Mouse (Mus musculus) spleen, postnatal 36 days (tissue): Measurements from ENCODE around the gene Cldn4.
"Not testable (repeated sequence)": the region's sequence is repeated elsewhere in the genome, so short reads cannot be mapped to it uniquely, and the experiment has no call there.

Experiments used
- DNase-seq, 2 experiments: peaks; one replicate each; pipeline ENCODE4 v3.0.0; 2022; ENCODE audit warnings: low spot score in 2 of 2, mixed read lengths in 1 of 2

Gene Cldn4

GRCm38 (mm10) chr5:134964655-134965054, 17.9 kb upstream of the Cldn4 start:
- not testable (repeated sequence) for DNase-seq

GRCm38 (mm10) chr5:134963546-134963945, 16.8 kb upstream of the Cldn4 start:
- DNase-seq = no peak

GRCm38 (mm10) chr5:134961519-134961918, 14.8 kb upstream of the Cldn4 start:
- no peak for DNase-seq

- no peak for DNase-seq
Observed at GRCm38 (mm10) chr5:134960430-134960829, 13.7 kb upstream of the Cldn4 start.

GRCm38 (mm10) chr5:134959114-134959513, 12.4 kb upstream of the Cldn4 start:
- DNase-seq = no peak

GRCm38 (mm10) chr5:134955491-134955890, 8.8 kb upstream of the Cldn4 start:
- DNase-seq = no peak

GRCm38 (mm10) chr5:134951053-134951884, 4.5 kb upstream of the Cldn4 start:
- DNase-seq = no peak

- no peak for DNase-seq
Observed at GRCm38 (mm10) chr5:134948085-134948439, 1.3 kb upstream of the Cldn4 start.

GRCm38 (mm10) chr5:134947420-134948084, 818 bp upstream of the Cldn4 start:
- DNase-seq = no peak

- no peak for DNase-seq
Observed at GRCm38 (mm10) chr5:134946063-134946856, 474 bp downstream of the Cldn4 start.

GRCm38 (mm10) chr5:134945266-134945959, 1.3 kb downstream of the Cldn4 start:
- DNase-seq = no peak

GRCm38 (mm10) chr5:134944179-134944578, 2.6 kb downstream of the Cldn4 start:
- DNase-seq = no peak

- DNase-seq = no peak
Observed at GRCm38 (mm10) chr5:134942740-134943139, 4.0 kb downstream of the Cldn4 start.

GRCm38 (mm10) chr5:134941472-134942209, 5.1 kb downstream of the Cldn4 start:
- DNase-seq = no peak

- DNase-seq = not testable (repeated sequence)
Observed at GRCm38 (mm10) chr5:134939554-134939953, 7.2 kb downstream of the Cldn4 start.

GRCm38 (mm10) chr5:134939069-134939468, 7.7 kb downstream of the Cldn4 start:
- no peak for DNase-seq

- no peak for DNase-seq
Observed at GRCm38 (mm10) chr5:134936626-134937185, 10.0 kb downstream of the Cldn4 start.

GRCm38 (mm10) chr5:134936051-134936450, 10.7 kb downstream of the Cldn4 start:
- DNase-seq = no peak

GRCm38 (mm10) chr5:134934666-134935065, 12.1 kb downstream of the Cldn4 start:
- peak; percentile 45 to 47 for DNase-seq

GRCm38 (mm10) chr5:134933686-134934085, 13.0 kb downstream of the Cldn4 start:
- not testable (repeated sequence) for DNase-seq

- DNase-seq = peak; percentile 27 to 47
Observed at GRCm38 (mm10) chr5:134933281-134933680, 13.5 kb downstream of the Cldn4 start.
